1 mouse cellular context compared by ENCODE assay signal in the genomic region with DNA sequence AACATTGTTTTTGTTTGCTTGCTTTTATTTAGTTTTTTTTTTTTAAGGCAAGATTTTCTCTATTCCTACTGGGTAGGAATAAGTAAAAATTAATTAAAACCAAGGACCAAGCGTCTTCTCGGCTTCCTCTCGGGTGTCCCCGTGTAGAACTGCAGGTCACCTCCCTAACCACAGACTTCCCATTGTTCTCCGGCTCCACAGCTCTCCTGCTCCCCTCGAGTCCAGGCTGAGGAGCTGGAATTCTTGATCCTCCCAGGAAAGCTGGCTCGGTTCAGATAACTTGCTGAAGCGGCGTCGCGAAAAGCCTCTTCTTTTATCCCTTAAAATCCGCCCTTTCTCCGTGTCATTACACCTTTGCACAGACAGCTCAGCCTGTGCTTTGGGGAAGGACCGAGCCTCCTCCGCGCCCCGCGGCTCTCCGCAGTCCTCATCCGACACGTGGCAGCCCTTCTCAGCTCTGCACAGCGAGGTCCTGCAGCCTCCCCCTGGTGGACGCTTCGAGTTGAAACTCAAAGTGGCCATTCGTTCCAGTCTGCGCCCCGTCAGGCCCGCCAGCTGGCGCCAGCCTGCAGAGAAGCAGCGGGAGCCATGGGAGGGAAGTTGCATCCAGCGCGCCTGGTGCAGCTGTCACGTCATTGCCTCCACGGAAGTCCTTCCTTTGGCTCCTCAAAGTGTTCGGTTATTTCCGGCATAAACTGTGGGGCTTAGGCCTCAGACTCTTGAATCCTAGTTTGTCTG.
TF ChIP-seq lines count a peak whose summit lies in the region.

No protein-coding gene starts in this region.

TF ChIP-seq in ES-E14, 5 proteins besides CTCF, POLR2A, EP300 and RAD21:
- TF ChIP-seq HCFC1 (IDR thresholded peaks at IDR 0.05; ENCODE audit: borderline replicate concordance, insufficient read depth, low read length) (no peak), ZNF384 (IDR thresholded peaks at IDR 0.05; ENCODE audit: low read depth, low read length) (no peak), MAFK (IDR thresholded peaks at IDR 0.05; ENCODE audit: insufficient read depth, low read depth, low read length) (no peak), ZC3H11A (IDR thresholded peaks at IDR 0.05; ENCODE audit: borderline replicate concordance, low read depth, low read length) (no peak), CHD2 (IDR thresholded peaks at IDR 0.05; ENCODE audit: low read depth, low read length) (no peak)
TF ChIP-seq in ES-E14: peak in this region for 0.
